Mouse (Mus musculus) kidney, embryonic 14.5 days (tissue): ENCODE measurements around the gene Lpin1. TPM values are rescaled to one million over a fixed set of nuclear protein-coding genes. Genes with fewer than 3 reads are reported as not detected.

Source experiments
- ATAC-seq: fragments of 200-750 bp; cut with Nextera tagmentation; 2 replicates; pipeline ENCODE4 v1.8.0; 2017; ENCODE audit warnings: moderate number of reproducible peaks, mild to moderate bottlenecking, moderate TSS enrichment, moderate library complexity; ENCODE audit not compliant: low FRiP score, low TSS enrichment
- H3K27ac ChIP-seq: fragments of 300-500 bp; sonication (generic); 2 replicates; pipeline ENCODE4 v1.5.1; 2014; ENCODE audit warnings: low read depth, mild to moderate bottlenecking, low read length, moderate library complexity, mixed read lengths
- H3K27me3 ChIP-seq: fragments of 300-500 bp; sonication (generic); 2 replicates; pipeline ENCODE4 v1.6.1; 2014; ENCODE audit warnings: mild to moderate bottlenecking, low read length; ENCODE audit not compliant: control insufficient read depth, insufficient read depth
- H3K36me3 ChIP-seq: fragments of 300-500 bp; sonication (generic); 2 replicates; pipeline ENCODE4 v1.6.1; 2014; ENCODE audit warnings: low read length, mixed read lengths; ENCODE audit not compliant: control insufficient read depth, insufficient read depth
- H3K4me1 ChIP-seq: fragments of 300-500 bp; sonication (generic); 2 replicates; pipeline ENCODE4 v1.6.1; 2014; ENCODE audit warnings: low read length, mixed read lengths; ENCODE audit not compliant: control insufficient read depth, insufficient read depth
- H3K4me2 ChIP-seq: fragments of 300-500 bp; sonication (generic); replicated peaks from 2 replicates; pipeline ENCODE4 v1.6.1; 2014; ENCODE audit warnings: low read depth, mild to moderate bottlenecking, low read length
- H3K4me3 ChIP-seq: fragments of 300-500 bp; sonication (generic); 2 replicates; pipeline ENCODE4 v1.5.1; 2014; ENCODE audit warnings: mild to moderate bottlenecking, low read length
- H3K9ac ChIP-seq: fragments of 300-500 bp; sonication (generic); 2 replicates; pipeline ENCODE4 v1.6.1; 2014; ENCODE audit warnings: low read depth, mild to moderate bottlenecking, low read length, moderate library complexity
- H3K9me3 ChIP-seq: fragments of 300-500 bp; sonication (generic); 2 replicates; pipeline ENCODE4 v1.6.1; 2016; ENCODE audit warnings: low read length; ENCODE audit not compliant: control insufficient read depth
- WGBS: fragments of 180-500 bp; shearing (Covaris S2); extraction: QIAGEN DNeasy Blood & Tissue Kit; methylation state at CpG from one replicate; pipeline ENCODE4 v1.1.7; 2014; 5-methylcytosine and 5-hydroxymethylcytosine counted together
- polyA plus RNA-seq: library from polyadenylated mRNA; unstranded; fragments of >200 nt; fragmentation: Nextera tagmentation; extraction: Ambion mirVana; gene quantifications from 2 replicates; pipeline ENCODE4 v1.2.1, GENCODE M21; 2014

The Lpin1 gene
- polyA plus RNA-seq, result 3.5 and 6.1 TPM in 2 replicates

DNA sequence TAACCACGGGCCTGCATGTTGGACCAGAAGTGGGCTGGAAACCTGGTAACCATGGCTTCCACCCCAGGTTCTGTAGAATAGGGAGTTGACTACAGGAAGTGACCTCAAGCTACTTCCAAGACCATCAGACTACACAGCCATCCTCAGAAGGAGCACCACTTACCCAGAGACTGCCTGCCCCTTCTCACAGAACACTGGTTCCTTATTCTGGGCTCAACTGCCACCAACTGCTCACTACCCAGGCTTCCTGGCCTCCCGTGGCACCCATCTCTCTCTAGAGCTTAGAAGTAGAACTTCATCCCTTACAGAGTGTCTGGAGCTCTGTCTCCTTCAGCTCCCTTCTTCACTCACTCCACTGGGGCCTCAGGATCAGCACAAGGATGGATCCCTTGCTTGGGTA, at the start of gene Lpin1:
Lpin1 (minus strand) TSS at position 31 of the 400 bp plus-strand sequence.
- ATAC-seq, result no peak
- WGBS, result 81% methylated on average over 2 of the region's 2 CpGs
- H3K27me3 ChIP-seq, result no peaks in the 10 kb centered on the region
- H3K4me1 ChIP-seq, result no peaks in the 10 kb centered on the region
- H3K36me3 ChIP-seq, result no peaks in the 10 kb centered on the region
- no peaks in the 10 kb centered on the region for H3K9me3 ChIP-seq
- no peak within 1 kb of the TSS for H3K4me2 ChIP-seq
- H3K4me3 ChIP-seq, result no peak within 1 kb of the TSS
- H3K27ac ChIP-seq, result no peak within 1 kb of the TSS
- H3K9ac ChIP-seq, result no peak within 1 kb of the TSS

GRCm38 (mm10) chr12:16656906-16657875, 46.4 kb upstream of the Lpin1 start:
- 60% methylated on average over 5 of the region's 5 CpGs for WGBS
- Histone ChIP-seq H3K4me1 (no peaks in the 10 kb centered on the region), H3K9ac (no peak overlapping the region), H3K27me3 (peaks cover 25% of the 10 kb centered on the region), H3K4me2 (no peak overlapping the region), H3K4me3 (no peak overlapping the region), H3K9me3 (no peaks in the 10 kb centered on the region), H3K36me3 (no peaks in the 10 kb centered on the region), H3K27ac (no peak overlapping the region)
- no peak for ATAC-seq

DNA sequence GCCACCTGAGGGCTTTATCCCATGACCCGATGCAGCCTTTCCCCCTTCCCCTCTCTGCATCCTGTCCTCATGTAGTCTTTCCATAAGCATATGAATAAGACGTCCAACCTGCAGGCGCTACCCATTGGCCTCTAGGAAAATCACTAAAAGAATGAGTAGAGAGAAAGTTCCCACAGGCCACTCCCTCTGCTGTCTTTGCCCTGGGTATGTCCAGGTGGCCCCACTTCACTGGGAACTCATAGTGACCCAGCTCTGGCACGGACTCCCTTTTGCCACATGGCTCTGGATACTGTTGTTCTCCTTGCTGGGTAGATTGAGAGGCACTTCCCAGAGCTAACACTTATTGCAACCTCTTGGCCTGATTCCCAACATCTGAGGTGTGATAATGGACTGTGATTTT, 44.8 kb upstream of the Lpin1 start:
- H3K9me3 ChIP-seq, result no peaks in the 10 kb centered on the region
- H3K4me1 ChIP-seq, result no peaks in the 10 kb centered on the region
- ATAC-seq, result no peak
- peaks cover 25% of the 10 kb centered on the region for H3K27me3 ChIP-seq
- no peak overlapping the region for H3K27ac ChIP-seq
- H3K9ac ChIP-seq, result no peak overlapping the region
- no peak overlapping the region for H3K4me2 ChIP-seq
- WGBS, result 86% methylated on average over 4 of the region's 4 CpGs
- no peaks in the 10 kb centered on the region for H3K36me3 ChIP-seq
- H3K4me3 ChIP-seq, result no peak overlapping the region

DNA sequence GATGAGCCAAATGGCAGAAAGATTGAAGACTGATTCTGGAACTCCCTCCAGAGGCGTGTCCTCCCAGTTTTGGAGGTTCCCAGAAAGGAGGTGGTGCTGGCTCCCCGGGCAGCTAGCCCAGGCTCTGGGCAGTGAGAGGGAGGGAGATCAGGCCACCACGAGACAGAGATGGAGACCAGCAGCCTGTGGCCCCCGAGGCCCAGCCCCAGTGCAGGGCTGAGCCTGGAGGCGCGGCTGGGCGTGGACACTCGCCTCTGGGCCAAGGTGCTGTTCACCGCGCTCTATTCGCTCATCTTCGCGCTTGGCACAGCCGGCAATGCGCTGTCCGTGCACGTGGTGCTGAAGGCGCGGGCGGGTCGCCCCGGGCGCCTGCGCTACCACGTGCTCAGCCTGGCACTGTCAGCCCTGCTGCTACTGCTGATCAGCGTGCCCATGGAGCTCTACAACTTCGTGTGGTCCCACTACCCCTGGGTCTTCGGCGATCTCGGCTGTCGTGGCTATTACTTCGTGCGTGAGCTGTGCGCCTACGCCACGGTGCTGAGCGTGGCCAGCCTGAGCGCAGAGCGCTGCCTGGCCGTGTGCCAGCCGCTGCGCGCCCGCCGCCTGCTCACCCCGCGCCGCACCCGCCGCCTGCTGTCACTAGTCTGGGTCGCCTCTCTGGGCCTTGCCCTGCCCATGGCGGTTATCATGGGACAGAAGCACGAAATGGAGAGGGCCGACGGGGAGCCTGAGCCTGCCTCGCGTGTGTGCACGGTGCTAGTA, 42.7 kb upstream of the Lpin1 start, which contains the start of gene Ntsr2:
Ntsr2 (plus strand) TSS at position 51 of the 762 bp plus-strand sequence.
- H3K9ac ChIP-seq, result no peak within 1 kb of the TSS
- H3K9me3 ChIP-seq, result no peaks in the 10 kb centered on the region
- H3K27me3 ChIP-seq, result peaks cover 25% of the 10 kb centered on the region
- peak within 1 kb of the TSS; percentile 50 for H3K4me2 ChIP-seq
- H3K4me1 ChIP-seq, result no peaks in the 10 kb centered on the region
- H3K4me3 ChIP-seq, result peak within 1 kb of the TSS; percentile 20
- no peak within 1 kb of the TSS for H3K27ac ChIP-seq
- 6% methylated on average over 58 of the region's 58 CpGs for WGBS
- H3K36me3 ChIP-seq, result no peaks in the 10 kb centered on the region
- ATAC-seq, result peak; percentile 81

- peaks cover 18% of the 10 kb centered on the region for H3K27me3 ChIP-seq
- H3K9me3 ChIP-seq, result no peaks in the 10 kb centered on the region
- H3K36me3 ChIP-seq, result no peaks in the 10 kb centered on the region
- no peak overlapping the region for H3K4me2 ChIP-seq
- H3K27ac ChIP-seq, result no peak overlapping the region
- no peaks in the 10 kb centered on the region for H3K4me1 ChIP-seq
- H3K4me3 ChIP-seq, result no peak overlapping the region
- 83% methylated on average over 6 of the region's 6 CpGs for WGBS
- no peak for ATAC-seq
- no peak overlapping the region for H3K9ac ChIP-seq
Measured at GRCm38 (mm10) chr12:16649819-16650218, 39.1 kb upstream of the Lpin1 start.

DNA sequence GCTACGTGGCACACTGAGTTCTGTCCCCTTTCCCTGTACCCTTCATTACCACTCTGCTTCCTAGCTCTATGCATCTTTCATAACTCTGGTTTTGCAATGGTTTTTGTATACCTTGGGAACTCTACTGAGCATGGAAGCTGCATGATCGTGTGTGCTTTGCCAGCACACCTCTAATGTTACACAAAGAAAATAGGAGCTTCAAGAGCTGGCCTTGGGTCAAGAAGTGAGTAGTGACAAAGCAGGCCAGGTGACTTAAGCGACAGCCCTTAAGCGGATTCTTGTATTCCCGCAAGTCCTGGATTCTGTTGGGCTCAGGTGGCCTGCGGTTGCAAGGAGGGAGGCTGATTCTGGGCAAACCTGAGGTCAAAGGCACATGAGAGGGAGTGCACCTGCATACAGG, 37.5 kb upstream of the Lpin1 start:
- peaks cover 2% of the 10 kb centered on the region; the same call in 1 of the 2 replicates for H3K27me3 ChIP-seq
- H3K4me1 ChIP-seq, result no peaks in the 10 kb centered on the region
- ATAC-seq, result no peak
- H3K9me3 ChIP-seq, result no peaks in the 10 kb centered on the region
- WGBS, result 87% methylated on average over 6 of the region's 6 CpGs
- H3K4me2 ChIP-seq, result no peak overlapping the region
- H3K4me3 ChIP-seq, result no peak overlapping the region
- no peak overlapping the region for H3K27ac ChIP-seq
- no peaks in the 10 kb centered on the region for H3K36me3 ChIP-seq
- no peak overlapping the region for H3K9ac ChIP-seq

DNA sequence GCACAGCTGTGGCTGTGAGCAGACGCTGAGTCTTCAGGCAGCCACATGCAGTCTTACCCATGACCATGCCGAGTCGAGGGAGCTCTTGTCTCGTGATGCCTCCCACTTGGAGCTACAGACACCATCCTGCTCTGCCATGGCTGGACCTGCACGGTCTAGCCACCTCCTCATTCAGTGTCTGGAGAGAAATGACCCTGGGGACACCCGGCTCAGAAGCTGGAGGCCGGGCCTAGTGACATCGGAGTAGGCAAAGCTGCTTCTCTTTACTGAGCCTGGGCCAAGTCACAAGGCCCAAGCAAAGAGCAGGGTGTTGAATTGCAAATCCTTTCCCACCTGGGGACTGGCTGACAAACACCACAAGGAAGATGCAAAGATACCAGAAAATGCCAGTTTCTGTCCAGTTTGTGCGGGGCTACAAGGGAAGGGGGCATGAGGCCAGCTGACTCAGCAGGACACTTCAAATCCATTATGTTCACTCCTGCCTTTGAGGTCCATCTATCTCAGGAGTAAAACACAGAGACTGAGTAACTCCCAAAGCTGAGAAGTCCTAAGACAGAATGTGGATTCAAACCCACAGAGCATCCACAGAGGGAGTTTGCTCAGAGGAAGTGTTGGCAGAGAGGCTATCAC, 36.1 kb upstream of the Lpin1 start:
- H3K9me3 ChIP-seq, result no peaks in the 10 kb centered on the region
- no peak overlapping the region for H3K9ac ChIP-seq
- WGBS, result 55% methylated on average over 9 of the region's 9 CpGs
- H3K36me3 ChIP-seq, result no peaks in the 10 kb centered on the region
- ATAC-seq, result no peak
- H3K4me2 ChIP-seq, result no peak overlapping the region
- H3K27me3 ChIP-seq, result no peaks in the 10 kb centered on the region
- no peak overlapping the region for H3K27ac ChIP-seq
- no peaks in the 10 kb centered on the region for H3K4me1 ChIP-seq
- no peak overlapping the region for H3K4me3 ChIP-seq

DNA sequence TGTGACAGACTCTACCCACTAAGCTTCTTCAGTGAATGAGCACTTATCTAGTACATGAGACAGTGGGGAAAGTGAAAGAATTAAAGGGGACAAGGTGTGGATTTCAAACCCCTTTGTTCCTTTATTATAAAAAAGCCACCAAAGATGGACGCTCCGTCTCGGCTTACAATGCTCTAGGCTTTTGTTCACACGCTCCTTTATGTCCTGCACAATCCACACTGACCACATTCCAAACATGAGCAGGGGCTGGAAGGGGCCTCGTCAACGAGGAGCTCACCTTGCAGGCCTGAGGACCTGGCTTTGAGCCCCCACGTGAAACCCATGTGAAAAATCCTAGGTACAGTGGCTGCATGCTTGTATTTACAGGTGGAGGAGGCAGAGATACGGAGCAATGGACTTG, 33.9 kb upstream of the Lpin1 start:
- H3K4me2 ChIP-seq, result no peak overlapping the region
- H3K27me3 ChIP-seq, result no peaks in the 10 kb centered on the region
- H3K9me3 ChIP-seq, result no peaks in the 10 kb centered on the region
- H3K9ac ChIP-seq, result no peak overlapping the region
- H3K27ac ChIP-seq, result no peak overlapping the region
- ATAC-seq, result no peak
- H3K4me1 ChIP-seq, result no peaks in the 10 kb centered on the region
- no peak overlapping the region for H3K4me3 ChIP-seq
- H3K36me3 ChIP-seq, result no peaks in the 10 kb centered on the region
- 61% methylated on average over 8 of the region's 8 CpGs for WGBS
